Mouse (Mus musculus): ENCODE results near the gene Pcmt1. TPM values are rescaled to one million over a fixed set of nuclear protein-coding genes. Genes with fewer than 3 reads are reported as not detected.

Pcmt1 gene
- polyA plus RNA-seq, 1 experiment from 2014 or later, result 131 TPM

DNA sequence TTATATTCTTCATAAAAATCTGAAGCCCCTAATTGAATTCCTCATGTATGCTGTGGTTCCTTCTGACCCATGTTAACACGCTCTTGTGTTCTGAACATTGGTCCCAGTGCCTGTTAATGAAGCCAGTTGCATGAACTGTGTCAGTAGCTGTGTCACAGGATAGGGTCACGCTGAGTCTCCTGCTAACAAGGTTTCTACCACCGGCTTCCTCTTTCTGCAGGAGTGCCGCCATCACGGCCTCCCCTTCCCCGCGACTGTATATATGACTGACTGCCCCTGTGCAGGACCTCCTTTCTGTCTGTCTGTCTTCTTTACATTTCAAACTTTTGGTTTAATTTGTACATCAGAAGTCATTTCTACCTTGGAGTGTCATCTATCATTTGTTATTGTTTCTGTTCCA, 82.8 kb downstream of the Pcmt1 start:
- H3K9ac ChIP-seq (replicated peaks; ENCODE audit: low read length), result no peak overlapping the region
- no peak for ATAC-seq (replicated peaks; ENCODE audit: insufficient number of reproducible peaks, low FRiP score, low TSS enrichment, low read depth)
- no peaks in the 10 kb centered on the region for H3K4me1 ChIP-seq (ENCODE audit: control insufficient read depth, insufficient read depth, low read length)
- no peaks in the 10 kb centered on the region for H3K9me3 ChIP-seq (replicated peaks; ENCODE audit: control insufficient read depth, low read length)
- H3K27ac ChIP-seq (replicated peaks; ENCODE audit: low read depth, low read length), result no peak overlapping the region
- 93% methylated on average over 7 of the region's 7 CpGs for WGBS
- no peak for DNase-seq (ENCODE audit: low spot score)
- H3K27me3 ChIP-seq (ENCODE audit: control insufficient read depth, insufficient read depth, low read length), result no peaks in the 10 kb centered on the region
- H3K4me3 ChIP-seq (ENCODE audit: low read depth, low read length), result no peak overlapping the region
- H3K4me2 ChIP-seq (ENCODE audit: low read depth, low read length), result no peak overlapping the region
- H3K36me3 ChIP-seq (replicated peaks; ENCODE audit: control insufficient read depth, insufficient read depth, low read depth, low read length), result no peaks in the 10 kb centered on the region

DNA sequence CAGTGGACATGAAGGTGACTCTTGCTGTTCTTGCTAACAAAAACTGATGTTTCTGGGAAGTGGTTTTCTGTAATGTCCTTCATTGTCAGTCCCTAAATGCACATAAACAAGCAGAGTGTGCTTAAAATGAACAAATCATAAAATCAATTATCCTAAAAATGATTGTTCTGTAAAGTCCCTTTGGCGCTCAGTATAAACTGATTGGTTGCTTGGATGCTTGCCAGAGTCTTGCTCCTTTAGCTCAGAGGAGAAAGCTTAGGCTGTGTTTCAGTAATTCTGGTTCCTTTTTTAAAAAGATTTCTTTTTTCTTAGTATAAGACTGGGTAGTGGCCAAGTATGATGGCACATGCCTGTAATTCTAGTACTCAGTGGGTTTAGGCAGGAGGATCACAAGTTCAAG, 84.7 kb downstream of the Pcmt1 start:
- Histone ChIP-seq H3K36me3 (replicated peaks; ENCODE audit: control insufficient read depth, insufficient read depth, low read depth, low read length) (no peaks in the 10 kb centered on the region), H3K4me2 (ENCODE audit: low read depth, low read length) (no peak overlapping the region), H3K9ac (replicated peaks; ENCODE audit: low read length) (no peak overlapping the region), H3K4me3 (ENCODE audit: low read depth, low read length) (no peak overlapping the region), H3K27me3 (ENCODE audit: control insufficient read depth, insufficient read depth, low read length) (peaks cover 2% of the 10 kb centered on the region; the same call in 1 of the 2 replicates), H3K9me3 (replicated peaks; ENCODE audit: control insufficient read depth, low read length) (no peaks in the 10 kb centered on the region), H3K27ac (replicated peaks; ENCODE audit: low read depth, low read length) (no peak overlapping the region), H3K4me1 (ENCODE audit: control insufficient read depth, insufficient read depth, low read length) (no peaks in the 10 kb centered on the region)
- 97% methylated on average over 1 of the region's 1 CpGs for WGBS
- no peak for ATAC-seq (replicated peaks; ENCODE audit: insufficient number of reproducible peaks, low FRiP score, low TSS enrichment, low read depth)
- no peak for DNase-seq (ENCODE audit: low spot score)

DNA sequence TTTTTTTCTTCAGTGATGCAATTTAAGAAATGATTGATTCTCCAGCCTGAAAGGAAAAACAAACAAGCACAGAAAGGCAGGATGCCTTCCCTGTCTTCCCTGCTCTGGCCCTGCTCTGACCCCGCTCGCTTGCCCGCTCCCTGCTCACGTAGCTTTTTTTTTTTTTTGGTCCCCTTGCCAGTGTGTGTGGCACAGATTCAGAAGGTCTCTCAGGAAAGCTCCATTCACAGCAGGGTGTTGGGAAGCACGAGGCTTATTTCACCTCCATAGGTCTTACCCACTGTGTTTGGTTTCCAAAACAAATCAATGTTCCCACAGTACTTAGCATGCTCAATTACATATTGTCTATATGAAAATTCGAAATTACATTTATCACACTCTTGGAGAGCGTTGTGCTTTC, 86.1 kb downstream of the Pcmt1 start:
- WGBS, result 42% methylated on average over 7 of the region's 7 CpGs
- H3K9ac ChIP-seq (replicated peaks; ENCODE audit: low read length), result no peak overlapping the region
- H3K4me1 ChIP-seq (ENCODE audit: control insufficient read depth, insufficient read depth, low read length), result no peaks in the 10 kb centered on the region
- H3K36me3 ChIP-seq (replicated peaks; ENCODE audit: control insufficient read depth, insufficient read depth, low read depth, low read length), result no peaks in the 10 kb centered on the region
- H3K27ac ChIP-seq (replicated peaks; ENCODE audit: low read depth, low read length), result no peak overlapping the region
- ATAC-seq (replicated peaks; ENCODE audit: insufficient number of reproducible peaks, low FRiP score, low TSS enrichment, low read depth) (no peak), DNase-seq (ENCODE audit: low spot score) (no peak)
- H3K4me2 ChIP-seq (ENCODE audit: low read depth, low read length), result no peak overlapping the region
- H3K27me3 ChIP-seq (ENCODE audit: control insufficient read depth, insufficient read depth, low read length), result peaks cover 9% of the 10 kb centered on the region; the same call in 1 of the 2 replicates
- H3K4me3 ChIP-seq (ENCODE audit: low read depth, low read length), result no peak overlapping the region
- no peaks in the 10 kb centered on the region for H3K9me3 ChIP-seq (replicated peaks; ENCODE audit: control insufficient read depth, low read length)

DNA sequence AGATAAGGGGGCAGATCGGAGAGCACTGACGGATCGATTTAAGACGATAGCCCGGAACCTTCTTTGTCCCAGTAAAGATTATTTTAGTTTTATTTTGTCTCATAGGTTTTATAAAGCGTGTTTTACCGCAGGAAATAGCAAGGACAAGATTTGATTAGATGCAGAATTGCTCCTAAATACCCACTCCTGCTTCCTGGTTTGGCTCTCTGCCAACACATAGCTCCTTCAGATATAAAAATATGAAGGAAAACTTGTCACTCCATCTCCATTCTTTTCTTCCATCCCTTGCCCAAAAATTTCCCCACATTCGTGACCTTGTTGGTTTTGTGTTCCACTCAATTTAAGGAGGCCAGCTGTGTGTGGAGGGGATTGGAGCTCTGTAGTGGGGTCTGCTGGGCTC, 90.1 kb downstream of the Pcmt1 start:
- Histone ChIP-seq H3K9ac (replicated peaks; ENCODE audit: low read length) (no peak overlapping the region), H3K36me3 (replicated peaks; ENCODE audit: control insufficient read depth, insufficient read depth, low read depth, low read length) (no peaks in the 10 kb centered on the region), H3K9me3 (replicated peaks; ENCODE audit: control insufficient read depth, low read length) (no peaks in the 10 kb centered on the region), H3K4me2 (ENCODE audit: low read depth, low read length) (peak overlapping the region; percentile 100), H3K27ac (replicated peaks; ENCODE audit: low read depth, low read length) (no peak overlapping the region), H3K4me1 (ENCODE audit: control insufficient read depth, insufficient read depth, low read length) (no peaks in the 10 kb centered on the region), H3K27me3 (ENCODE audit: control insufficient read depth, insufficient read depth, low read length) (peaks cover 9% of the 10 kb centered on the region; the same call in 1 of the 2 replicates), H3K4me3 (ENCODE audit: low read depth, low read length) (peak overlapping the region; percentile 65)
- ATAC-seq (replicated peaks; ENCODE audit: insufficient number of reproducible peaks, low FRiP score, low TSS enrichment, low read depth), result no peak
- no peak for DNase-seq (ENCODE audit: low spot score)
- 4% methylated on average over 8 of the region's 8 CpGs for WGBS

DNA sequence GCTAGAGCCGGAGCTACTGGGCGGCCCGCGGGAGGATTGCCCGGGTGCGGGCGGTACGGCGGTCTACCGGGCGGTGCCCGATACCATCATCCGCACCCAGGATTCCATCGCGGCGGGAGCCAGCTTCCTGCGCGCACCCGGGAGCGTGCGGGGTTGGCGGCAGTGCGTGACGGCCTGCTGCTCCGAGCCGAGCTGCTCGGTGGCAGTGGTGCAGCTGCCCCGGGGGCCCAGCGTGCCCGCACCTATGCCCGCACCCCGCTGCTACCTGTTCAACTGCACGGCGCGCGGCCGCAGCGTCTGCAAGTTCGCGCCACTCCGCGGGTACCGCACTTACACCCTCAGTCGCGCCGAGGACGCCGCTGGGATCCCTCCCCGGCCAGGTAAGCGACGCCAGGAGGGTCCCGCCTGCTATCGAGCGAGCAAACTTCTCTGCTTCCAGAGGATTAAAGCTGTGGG, 90.7 kb downstream of the Pcmt1 start:
- no peaks in the 10 kb centered on the region for H3K36me3 ChIP-seq (replicated peaks; ENCODE audit: control insufficient read depth, insufficient read depth, low read depth, low read length)
- H3K27me3 ChIP-seq (ENCODE audit: control insufficient read depth, insufficient read depth, low read length), result peaks cover 9% of the 10 kb centered on the region; the same call in 1 of the 2 replicates
- H3K9me3 ChIP-seq (replicated peaks; ENCODE audit: control insufficient read depth, low read length), result no peaks in the 10 kb centered on the region
- no peak for DNase-seq (ENCODE audit: low spot score)
- H3K4me2 ChIP-seq (ENCODE audit: low read depth, low read length), result peak overlapping the region; percentile 100
- no peaks in the 10 kb centered on the region for H3K4me1 ChIP-seq (ENCODE audit: control insufficient read depth, insufficient read depth, low read length)
- 0% methylated on average over 49 of the region's 54 CpGs for WGBS
- peak; percentile 20 for ATAC-seq (replicated peaks; ENCODE audit: insufficient number of reproducible peaks, low FRiP score, low TSS enrichment, low read depth)
- H3K4me3 ChIP-seq (ENCODE audit: low read depth, low read length), result peak overlapping the region; percentile 65
- peak overlapping the region; percentile 46 for H3K9ac ChIP-seq (replicated peaks; ENCODE audit: low read length)
- H3K27ac ChIP-seq (replicated peaks; ENCODE audit: low read depth, low read length), result no peak overlapping the region

DNA sequence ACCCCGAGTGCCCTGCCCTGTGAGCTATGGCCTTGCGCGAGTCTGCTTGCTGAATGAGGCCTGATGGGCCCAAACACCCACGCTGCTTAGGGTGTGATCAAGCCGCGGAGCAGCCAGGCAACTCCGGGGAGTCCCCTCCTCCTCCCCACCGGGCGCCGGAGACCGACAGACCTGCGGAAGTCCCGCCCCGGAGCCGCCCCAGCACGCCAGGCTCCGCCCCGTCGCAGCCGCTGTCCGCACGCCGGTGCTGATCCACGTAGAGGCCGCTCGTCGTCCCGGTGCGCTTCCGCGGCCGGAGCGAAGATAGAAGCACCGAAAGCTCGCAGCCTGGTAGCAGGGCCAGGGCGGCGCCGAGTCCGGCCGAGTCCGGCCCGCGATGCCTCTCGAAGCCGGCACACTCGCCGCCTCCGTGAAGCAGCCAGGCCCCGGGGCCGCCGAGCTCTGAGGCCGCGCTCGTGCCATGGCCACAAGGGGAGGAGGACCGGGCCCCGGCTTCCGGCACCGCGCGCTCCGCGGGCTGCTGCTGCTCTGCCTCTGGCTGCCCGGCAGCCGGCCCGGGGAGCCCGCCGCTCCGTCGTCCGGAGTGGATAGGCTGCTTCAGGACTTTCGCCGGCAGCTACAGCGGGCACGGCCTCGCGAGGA, 91.2 kb downstream of the Pcmt1 start, which contains the start of gene Lrp11:
Lrp11 (plus strand) TSS at position 209 of the 642 bp plus-strand sequence.
- Histone ChIP-seq H3K36me3 (replicated peaks; ENCODE audit: control insufficient read depth, insufficient read depth, low read depth, low read length) (no peaks in the 10 kb centered on the region), H3K4me3 (ENCODE audit: low read depth, low read length) (peak within 1 kb of the TSS; percentile 65), H3K4me1 (ENCODE audit: control insufficient read depth, insufficient read depth, low read length) (no peaks in the 10 kb centered on the region), H3K27me3 (ENCODE audit: control insufficient read depth, insufficient read depth, low read length) (peaks cover 9% of the 10 kb centered on the region; the same call in 1 of the 2 replicates), H3K9me3 (replicated peaks; ENCODE audit: control insufficient read depth, low read length) (no peaks in the 10 kb centered on the region), H3K9ac (replicated peaks; ENCODE audit: low read length) (peak within 1 kb of the TSS; percentile 62), H3K27ac (replicated peaks; ENCODE audit: low read depth, low read length) (no peak within 1 kb of the TSS), H3K4me2 (ENCODE audit: low read depth, low read length) (peak within 1 kb of the TSS; percentile 100)
- peak; percentile 96 for ATAC-seq (replicated peaks; ENCODE audit: insufficient number of reproducible peaks, low FRiP score, low TSS enrichment, low read depth)
- DNase-seq (ENCODE audit: low spot score), result peak; percentile 93
- WGBS, result under 1% methylated on average over 71 of the region's 76 CpGs

DNA sequence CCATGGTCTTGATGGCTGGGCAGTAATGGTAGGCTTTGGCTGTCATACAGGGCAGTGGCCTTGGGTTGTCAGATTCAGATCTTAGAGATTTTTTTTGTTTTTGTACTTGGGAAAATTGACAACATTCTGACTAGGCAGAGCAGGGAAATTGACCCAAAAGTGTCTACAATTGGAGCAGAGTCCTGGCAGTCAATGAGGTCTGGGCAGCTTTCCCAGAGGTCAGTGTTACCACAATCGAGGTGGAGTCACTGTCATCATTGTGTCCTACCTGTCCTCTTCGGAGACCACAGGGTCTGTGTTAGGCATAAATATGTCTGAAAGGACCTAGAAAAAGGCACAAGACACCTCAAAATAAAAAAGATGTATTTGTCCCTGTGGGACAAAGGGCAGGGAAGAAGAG, 94.2 kb downstream of the Pcmt1 start:
- DNase-seq (ENCODE audit: low spot score) (no peak), ATAC-seq (replicated peaks; ENCODE audit: insufficient number of reproducible peaks, low FRiP score, low TSS enrichment, low read depth) (no peak)
- no peak overlapping the region for H3K27ac ChIP-seq (replicated peaks; ENCODE audit: low read depth, low read length)
- no peak overlapping the region for H3K4me3 ChIP-seq (ENCODE audit: low read depth, low read length)
- H3K36me3 ChIP-seq (replicated peaks; ENCODE audit: control insufficient read depth, insufficient read depth, low read depth, low read length), result no peaks in the 10 kb centered on the region
- peaks cover 9% of the 10 kb centered on the region; the same call in 1 of the 2 replicates for H3K27me3 ChIP-seq (ENCODE audit: control insufficient read depth, insufficient read depth, low read length)
- WGBS, result 76% methylated on average over 2 of the region's 2 CpGs
- H3K9ac ChIP-seq (replicated peaks; ENCODE audit: low read length), result no peak overlapping the region
- H3K9me3 ChIP-seq (replicated peaks; ENCODE audit: control insufficient read depth, low read length), result no peaks in the 10 kb centered on the region
- H3K4me2 ChIP-seq (ENCODE audit: low read depth, low read length), result no peak overlapping the region
- no peaks in the 10 kb centered on the region for H3K4me1 ChIP-seq (ENCODE audit: control insufficient read depth, insufficient read depth, low read length)

DNA sequence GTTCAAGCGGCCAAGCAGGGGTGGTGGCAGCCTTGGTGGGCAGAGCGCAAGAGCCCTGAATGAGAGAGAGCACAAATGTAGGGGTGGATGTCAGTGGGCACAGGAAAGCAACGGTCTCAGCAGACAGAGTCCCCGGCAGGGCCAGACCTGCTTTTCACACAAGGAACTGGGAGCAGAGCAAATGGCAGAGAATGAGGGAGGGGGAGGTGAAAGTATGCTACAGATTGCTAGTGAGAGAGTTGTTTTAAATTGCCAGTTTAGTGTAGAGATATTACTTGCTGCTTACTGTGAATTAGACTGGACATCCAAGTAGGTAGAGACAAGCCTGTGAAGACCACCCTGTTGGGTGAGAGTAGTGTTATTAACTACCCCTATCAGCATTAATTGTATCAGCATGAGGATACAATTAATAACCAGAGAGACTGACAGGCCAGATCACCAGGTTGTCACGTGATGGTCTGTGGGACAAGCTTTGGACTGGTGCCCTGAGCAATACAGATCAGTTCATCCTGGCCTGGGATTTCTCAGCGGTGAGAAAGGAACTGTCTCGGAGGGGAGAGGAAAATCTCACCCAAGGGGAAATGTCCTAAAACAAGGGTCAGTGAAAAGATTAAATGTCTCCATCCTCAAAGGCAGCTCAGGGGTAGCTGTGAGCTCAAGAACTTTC, 97.9 kb downstream of the Pcmt1 start:
- DNase-seq (ENCODE audit: low spot score) (no peak), ATAC-seq (replicated peaks; ENCODE audit: insufficient number of reproducible peaks, low FRiP score, low TSS enrichment, low read depth) (no peak)
- H3K4me1 ChIP-seq (ENCODE audit: control insufficient read depth, insufficient read depth, low read length), result no peaks in the 10 kb centered on the region
- H3K27me3 ChIP-seq (ENCODE audit: control insufficient read depth, insufficient read depth, low read length), result no peaks in the 10 kb centered on the region
- no peaks in the 10 kb centered on the region for H3K9me3 ChIP-seq (replicated peaks; ENCODE audit: control insufficient read depth, low read length)
- H3K27ac ChIP-seq (replicated peaks; ENCODE audit: low read depth, low read length), result no peak overlapping the region
- WGBS, result 56% methylated on average over 7 of the region's 7 CpGs
- no peak overlapping the region for H3K9ac ChIP-seq (replicated peaks; ENCODE audit: low read length)
- no peaks in the 10 kb centered on the region for H3K36me3 ChIP-seq (replicated peaks; ENCODE audit: control insufficient read depth, insufficient read depth, low read depth, low read length)
- H3K4me3 ChIP-seq (ENCODE audit: low read depth, low read length), result no peak overlapping the region
- no peak overlapping the region for H3K4me2 ChIP-seq (ENCODE audit: low read depth, low read length)

Data from embryonic facial prominence, embryonic 11.5 days (tissue).